Mouse (Mus musculus): ENCODE measurements around the gene Adat1. TPM values are rescaled to one million over a fixed set of nuclear protein-coding genes. Genes with fewer than 3 reads are reported as not detected.

The Adat1 gene
- polyA plus RNA-seq, 1 experiment from 2014 or later, result 17.8 TPM

DNA sequence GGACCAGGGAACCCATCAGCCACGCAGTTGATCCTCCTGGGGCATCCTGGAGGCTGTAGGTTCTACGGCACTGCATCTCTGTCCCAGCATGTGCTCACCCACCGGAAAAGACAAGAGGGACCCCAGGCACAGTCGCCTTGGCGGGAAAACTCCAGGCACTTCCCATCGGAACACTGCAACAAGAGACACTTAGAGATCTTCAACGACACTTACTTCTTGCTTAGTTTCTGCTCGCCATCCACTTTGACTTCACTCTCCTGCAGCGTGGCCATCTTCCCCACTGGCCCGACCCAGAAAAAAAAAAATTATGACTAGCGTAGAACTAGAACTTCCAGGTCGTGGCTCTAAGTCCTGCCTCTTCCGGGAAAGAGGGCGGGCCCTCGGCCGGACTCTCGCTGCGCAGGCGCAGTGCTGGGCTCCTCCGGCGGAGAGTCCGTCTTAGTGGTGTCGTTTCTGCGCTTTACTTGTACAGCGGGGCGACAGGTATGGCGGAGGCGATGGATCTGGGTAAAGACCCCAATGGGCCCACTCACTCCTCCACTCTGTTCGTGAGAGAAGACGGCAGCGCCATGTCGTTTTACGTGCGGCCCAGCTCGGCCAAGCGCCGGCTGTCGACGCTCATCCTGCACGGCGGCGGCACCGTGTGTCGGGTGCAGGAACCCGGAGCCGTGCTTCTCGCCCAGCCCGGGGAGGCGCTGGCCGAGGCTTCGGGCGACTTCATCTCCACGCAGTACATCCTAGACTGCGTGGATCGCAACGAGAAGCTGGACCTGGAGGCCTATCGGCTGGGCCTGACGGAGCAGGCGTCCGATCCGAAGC is 19.1 kb upstream of the Adat1 start, which contains the start of the genes Kars and Terf2ip:
Kars (minus strand) TSS at position 327 of the 819 bp plus-strand sequence.
Terf2ip (plus strand) TSS at position 402 of the 819 bp plus-strand sequence.
- under 1% methylated on average over 61 of the region's 61 CpGs for WGBS

DNA sequence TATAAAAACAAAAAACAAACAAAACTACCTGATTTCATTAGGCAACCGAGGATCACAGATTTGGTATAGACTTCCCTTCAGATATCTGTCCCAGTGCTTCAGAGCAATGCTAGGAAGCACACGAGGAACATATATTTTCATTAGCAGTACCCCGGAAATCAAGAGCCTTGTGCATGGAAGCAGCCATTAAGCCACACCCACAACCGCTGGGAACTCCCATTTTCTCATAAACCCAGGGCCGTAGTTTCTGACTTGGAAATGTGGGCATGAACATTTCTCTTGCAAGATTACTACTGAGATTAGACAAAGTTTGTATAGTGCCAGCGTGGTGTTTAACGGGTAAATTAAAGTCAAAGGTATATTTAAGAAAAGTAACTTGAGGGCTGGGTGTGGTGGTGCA is 17.5 kb upstream of the Adat1 start:
- Histone ChIP-seq H3K9me3 (ENCODE audit: control insufficient read depth, low read length) (no peaks in the 10 kb centered on the region), H3K27ac (ENCODE audit: low read depth, low read length) (no peak overlapping the region), H3K4me3 (ENCODE audit: low read depth, low read length) (no peak overlapping the region; the same call in 1 of the 2 replicates), H3K27me3 (replicated peaks; ENCODE audit: control insufficient read depth, insufficient read depth, low read length) (no peaks in the 10 kb centered on the region), H3K9ac (ENCODE audit: low read depth, low read length) (no peak overlapping the region), H3K4me2 (peak overlapping the region; percentile 88), H3K4me1 (replicated peaks; ENCODE audit: control insufficient read depth, insufficient read depth, low read length) (peaks cover 17% of the 10 kb centered on the region), H3K36me3 (ENCODE audit: control insufficient read depth, insufficient read depth, low read length) (peaks cover 10% of the 10 kb centered on the region)
- no peak for DNase-seq (ENCODE audit: low spot score)
- no peak for ATAC-seq (replicated peaks; ENCODE audit: low FRiP score)
- 81% methylated on average over 7 of the region's 7 CpGs for WGBS

More for the DNA sequence above, 19.1 kb upstream of the Adat1 start, which contains the start of the genes Kars and Terf2ip:
- Histone ChIP-seq H3K4me3 (ENCODE audit: low read depth, low read length) (peak within 1 kb of the TSS; percentile 87), H3K9ac (ENCODE audit: low read depth, low read length) (peak within 1 kb of the TSS; percentile 87), H3K27me3 (replicated peaks; ENCODE audit: control insufficient read depth, insufficient read depth, low read length) (no peaks in the 10 kb centered on the region), H3K4me2 (peak within 1 kb of the TSS; percentile 88), H3K9me3 (ENCODE audit: control insufficient read depth, low read length) (no peaks in the 10 kb centered on the region), H3K36me3 (ENCODE audit: control insufficient read depth, insufficient read depth, low read length) (peaks cover 2% of the 10 kb centered on the region; the same call in 1 of the 2 replicates), H3K27ac (ENCODE audit: low read depth, low read length) (peak within 1 kb of the TSS; percentile 66), H3K4me1 (replicated peaks; ENCODE audit: control insufficient read depth, insufficient read depth, low read length) (peaks cover 17% of the 10 kb centered on the region)
- DNase-seq (ENCODE audit: low spot score), result peak; percentile 90
- ATAC-seq (replicated peaks; ENCODE audit: low FRiP score), result peak; percentile 88

DNA sequence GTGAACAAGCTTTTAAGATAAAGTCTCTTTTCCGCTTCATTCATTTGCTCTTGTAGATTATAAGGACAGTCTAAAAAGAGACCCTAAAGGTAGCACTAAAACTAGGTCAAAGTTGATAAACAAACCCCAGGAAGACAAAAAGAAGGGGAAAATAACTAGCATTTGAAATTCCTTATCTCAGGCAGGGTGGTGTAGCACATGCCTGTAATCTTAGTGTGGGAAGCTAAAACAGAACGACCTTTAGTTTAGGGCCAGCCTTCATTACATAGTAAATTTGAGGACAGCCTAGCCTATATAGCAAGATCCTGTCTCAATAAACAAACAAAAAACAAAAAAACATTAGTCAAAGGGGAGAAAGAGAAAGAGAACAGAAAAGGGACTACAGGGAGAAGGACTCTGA is 15.6 kb upstream of the Adat1 start:
- ATAC-seq (replicated peaks; ENCODE audit: low FRiP score) (no peak), DNase-seq (ENCODE audit: low spot score) (no peak)
- Histone ChIP-seq H3K9me3 (ENCODE audit: control insufficient read depth, low read length) (no peaks in the 10 kb centered on the region), H3K9ac (ENCODE audit: low read depth, low read length) (no peak overlapping the region), H3K27ac (ENCODE audit: low read depth, low read length) (no peak overlapping the region), H3K4me1 (replicated peaks; ENCODE audit: control insufficient read depth, insufficient read depth, low read length) (peaks cover 11% of the 10 kb centered on the region), H3K36me3 (ENCODE audit: control insufficient read depth, insufficient read depth, low read length) (peaks cover 19% of the 10 kb centered on the region), H3K4me3 (ENCODE audit: low read depth, low read length) (no peak overlapping the region), H3K27me3 (replicated peaks; ENCODE audit: control insufficient read depth, insufficient read depth, low read length) (no peaks in the 10 kb centered on the region), H3K4me2 (peak overlapping the region; percentile 16; the same call in 1 of the 2 replicates)
- WGBS, result 57% methylated on average over 2 of the region's 2 CpGs

DNA sequence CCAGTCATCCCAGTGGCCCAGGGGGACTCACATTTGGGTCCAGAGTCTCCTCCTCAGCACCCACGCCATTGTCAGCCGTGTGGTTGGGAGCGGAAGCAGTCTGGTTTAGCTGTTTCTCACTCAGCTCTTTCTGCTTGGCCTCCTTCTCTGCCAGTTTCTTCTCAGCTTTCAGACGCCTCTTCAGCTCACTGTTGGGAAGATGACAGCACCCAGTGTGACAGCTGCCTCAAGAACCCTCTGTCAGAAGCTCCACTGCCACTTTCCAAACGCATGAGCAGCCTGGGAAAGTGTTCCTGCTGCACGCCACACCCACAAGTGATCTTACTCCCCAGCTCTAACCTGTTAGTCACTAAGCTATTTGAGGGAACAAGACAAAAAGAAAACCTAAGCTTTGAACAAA is 13.5 kb upstream of the Adat1 start:
- DNase-seq (ENCODE audit: low spot score) (no peak), ATAC-seq (replicated peaks; ENCODE audit: low FRiP score) (no peak)
- H3K27me3 ChIP-seq (replicated peaks; ENCODE audit: control insufficient read depth, insufficient read depth, low read length), result no peaks in the 10 kb centered on the region
- H3K4me3 ChIP-seq (ENCODE audit: low read depth, low read length), result no peak overlapping the region
- H3K9me3 ChIP-seq (ENCODE audit: control insufficient read depth, low read length), result no peaks in the 10 kb centered on the region
- H3K4me1 ChIP-seq (replicated peaks; ENCODE audit: control insufficient read depth, insufficient read depth, low read length), result peaks cover 8% of the 10 kb centered on the region
- H3K27ac ChIP-seq (ENCODE audit: low read depth, low read length), result no peak overlapping the region
- H3K9ac ChIP-seq (ENCODE audit: low read depth, low read length), result no peak overlapping the region
- 93% methylated on average over 6 of the region's 6 CpGs for WGBS
- no peak overlapping the region for H3K4me2 ChIP-seq
- H3K36me3 ChIP-seq (ENCODE audit: control insufficient read depth, insufficient read depth, low read length), result peaks cover 39% of the 10 kb centered on the region

DNA sequence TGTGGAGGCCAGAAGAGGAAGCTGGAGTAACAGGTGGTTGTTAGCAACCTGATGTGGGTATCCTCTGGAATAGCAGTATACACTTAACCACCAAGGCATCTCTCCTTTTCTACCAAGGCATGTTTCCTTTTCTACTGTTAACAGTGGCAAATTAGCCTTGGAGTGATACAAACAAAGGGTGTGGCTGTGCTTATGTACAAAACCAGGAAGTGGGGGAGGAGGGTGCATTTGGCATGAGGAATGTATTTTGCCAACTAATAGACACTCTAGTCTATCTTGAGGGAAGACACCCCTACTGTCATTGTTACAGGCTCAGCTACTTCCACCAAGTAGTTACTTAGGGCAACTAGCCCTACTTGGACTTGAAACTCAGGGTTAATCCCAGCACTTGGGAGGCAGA is 12.7 kb upstream of the Adat1 start:
- Histone ChIP-seq H3K36me3 (ENCODE audit: control insufficient read depth, insufficient read depth, low read length) (peaks cover 47% of the 10 kb centered on the region), H3K27me3 (replicated peaks; ENCODE audit: control insufficient read depth, insufficient read depth, low read length) (no peaks in the 10 kb centered on the region), H3K4me1 (replicated peaks; ENCODE audit: control insufficient read depth, insufficient read depth, low read length) (peaks cover 4% of the 10 kb centered on the region), H3K9ac (ENCODE audit: low read depth, low read length) (no peak overlapping the region), H3K27ac (ENCODE audit: low read depth, low read length) (no peak overlapping the region), H3K9me3 (ENCODE audit: control insufficient read depth, low read length) (no peaks in the 10 kb centered on the region), H3K4me2 (no peak overlapping the region), H3K4me3 (ENCODE audit: low read depth, low read length) (no peak overlapping the region)
- ATAC-seq (replicated peaks; ENCODE audit: low FRiP score) (no peak), DNase-seq (ENCODE audit: low spot score) (no peak)

DNA sequence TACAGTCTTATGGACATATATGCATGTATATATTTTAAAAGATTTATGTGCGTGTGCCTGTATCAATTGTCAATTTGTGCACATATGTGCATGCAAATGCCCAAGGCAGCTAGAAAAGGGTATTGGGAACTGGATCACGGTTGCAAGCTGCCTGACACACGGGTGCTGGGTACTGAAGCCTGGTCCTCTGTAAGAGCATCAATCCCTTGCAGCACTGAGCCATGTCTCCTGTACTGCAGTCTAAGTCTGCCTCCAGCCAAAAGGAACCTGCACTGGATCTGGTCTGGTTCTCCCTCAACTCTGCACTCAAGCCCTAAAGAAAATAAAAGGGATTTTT is 569 bp upstream of the Adat1 start:
- no peak for ATAC-seq (replicated peaks; ENCODE audit: low FRiP score)
- Histone ChIP-seq H3K4me2 (peak overlapping the region; percentile 74), H3K27ac (ENCODE audit: low read depth, low read length) (no peak overlapping the region), H3K4me3 (ENCODE audit: low read depth, low read length) (peak overlapping the region; percentile 83), H3K36me3 (ENCODE audit: control insufficient read depth, insufficient read depth, low read length) (peaks cover 39% of the 10 kb centered on the region), H3K27me3 (replicated peaks; ENCODE audit: control insufficient read depth, insufficient read depth, low read length) (no peaks in the 10 kb centered on the region), H3K9ac (ENCODE audit: low read depth, low read length) (no peak overlapping the region), H3K9me3 (ENCODE audit: control insufficient read depth, low read length) (no peaks in the 10 kb centered on the region), H3K4me1 (replicated peaks; ENCODE audit: control insufficient read depth, insufficient read depth, low read length) (no peaks in the 10 kb centered on the region; the same call in 1 of the 2 replicates)
- DNase-seq (ENCODE audit: low spot score), result no peak
- 66% methylated on average over 3 of the region's 3 CpGs for WGBS

DNA sequence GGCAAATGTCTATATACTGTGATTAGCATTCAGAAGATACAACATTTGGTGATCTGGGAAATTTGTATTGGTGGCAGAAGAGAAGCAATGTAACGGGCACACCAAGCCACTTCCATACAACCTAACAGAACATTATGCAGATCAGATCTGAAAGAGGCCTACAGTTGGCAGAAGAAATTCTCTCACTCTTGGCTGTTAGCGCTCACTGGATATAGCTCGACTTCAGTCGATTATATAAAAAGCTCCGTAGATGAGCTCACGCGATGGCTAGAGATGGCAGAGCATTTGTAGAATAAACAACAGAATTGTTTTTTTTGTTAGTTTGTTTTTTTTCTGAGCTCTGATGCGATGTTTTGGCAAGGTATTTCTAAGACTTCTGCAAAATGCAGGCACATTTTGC is 824 bp downstream of the Adat1 start:
- H3K4me2 ChIP-seq, result peak overlapping the region; percentile 74
- DNase-seq (ENCODE audit: low spot score) (no peak), ATAC-seq (replicated peaks; ENCODE audit: low FRiP score) (no peak)
- no peak overlapping the region for H3K27ac ChIP-seq (ENCODE audit: low read depth, low read length)
- H3K4me1 ChIP-seq (replicated peaks; ENCODE audit: control insufficient read depth, insufficient read depth, low read length), result no peaks in the 10 kb centered on the region; the same call in 1 of the 2 replicates
- peaks cover 30% of the 10 kb centered on the region for H3K36me3 ChIP-seq (ENCODE audit: control insufficient read depth, insufficient read depth, low read length)
- WGBS, result 58% methylated on average over 8 of the region's 8 CpGs
- peak overlapping the region; percentile 83 for H3K4me3 ChIP-seq (ENCODE audit: low read depth, low read length)
- no peaks in the 10 kb centered on the region for H3K27me3 ChIP-seq (replicated peaks; ENCODE audit: control insufficient read depth, insufficient read depth, low read length)
- peak overlapping the region; percentile 85 for H3K9ac ChIP-seq (ENCODE audit: low read depth, low read length)
- H3K9me3 ChIP-seq (ENCODE audit: control insufficient read depth, low read length), result no peaks in the 10 kb centered on the region

DNA sequence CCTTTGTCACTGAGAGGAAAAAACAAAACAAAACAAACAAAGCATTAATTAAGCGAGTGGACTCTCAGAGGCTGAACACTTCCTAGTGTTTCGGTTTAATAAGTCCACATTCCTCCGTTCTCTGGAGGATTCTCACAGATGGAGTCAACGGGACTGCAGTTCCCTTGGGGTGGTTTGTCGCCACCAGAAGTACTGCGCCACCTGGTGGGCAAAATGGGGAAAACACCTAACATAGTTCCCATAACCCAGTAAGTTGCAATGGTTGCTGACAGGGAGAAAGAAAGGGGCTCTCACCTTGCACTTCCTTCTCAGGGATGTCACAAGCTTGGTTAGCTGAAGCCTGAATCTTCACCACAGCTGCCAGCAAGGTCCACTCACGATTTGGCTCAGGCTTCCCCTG is 2.2 kb downstream of the Adat1 start:
- no peaks in the 10 kb centered on the region; the same call in 1 of the 2 replicates for H3K4me1 ChIP-seq (replicated peaks; ENCODE audit: control insufficient read depth, insufficient read depth, low read length)
- H3K36me3 ChIP-seq (ENCODE audit: control insufficient read depth, insufficient read depth, low read length), result peaks cover 25% of the 10 kb centered on the region
- no peaks in the 10 kb centered on the region for H3K27me3 ChIP-seq (replicated peaks; ENCODE audit: control insufficient read depth, insufficient read depth, low read length)
- no peak overlapping the region for H3K9ac ChIP-seq (ENCODE audit: low read depth, low read length)
- DNase-seq (ENCODE audit: low spot score) (peak; percentile 76), ATAC-seq (replicated peaks; ENCODE audit: low FRiP score) (peak; percentile 48; the same call in 1 of the 2 replicates)
- H3K4me2 ChIP-seq, result no peak overlapping the region
- no peak overlapping the region for H3K4me3 ChIP-seq (ENCODE audit: low read depth, low read length)
- no peaks in the 10 kb centered on the region for H3K9me3 ChIP-seq (ENCODE audit: control insufficient read depth, low read length)
- no peak overlapping the region for H3K27ac ChIP-seq (ENCODE audit: low read depth, low read length)
- 21% methylated on average over 7 of the region's 7 CpGs for WGBS

DNA sequence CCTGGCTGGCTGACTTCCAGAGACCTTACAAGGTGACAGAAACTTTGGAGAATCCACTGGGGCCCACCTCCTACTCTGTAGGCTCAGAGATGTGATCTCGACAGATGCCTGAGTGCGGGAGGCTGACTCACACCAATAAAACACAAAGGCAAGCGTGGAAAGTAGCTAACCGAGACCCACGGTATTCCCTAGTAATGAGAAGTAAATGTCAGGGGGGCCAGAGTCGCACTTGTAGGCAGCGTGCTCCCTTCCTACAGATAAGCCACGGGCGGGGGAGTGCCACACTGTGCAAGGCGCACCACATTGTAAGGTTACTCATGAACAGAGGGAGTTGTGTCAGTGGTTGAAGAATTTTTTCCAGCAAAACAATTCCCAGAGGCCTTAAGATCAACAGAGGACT is 7.6 kb downstream of the Adat1 start:
- H3K9me3 ChIP-seq (ENCODE audit: control insufficient read depth, low read length), result no peaks in the 10 kb centered on the region
- 57% methylated on average over 10 of the region's 10 CpGs for WGBS

More for the DNA sequence above, 7.6 kb downstream of the Adat1 start:
- Histone ChIP-seq H3K4me2 (no peak overlapping the region), H3K36me3 (ENCODE audit: control insufficient read depth, insufficient read depth, low read length) (peaks cover 17% of the 10 kb centered on the region; the same call in 1 of the 2 replicates), H3K27me3 (replicated peaks; ENCODE audit: control insufficient read depth, insufficient read depth, low read length) (no peaks in the 10 kb centered on the region), H3K4me3 (ENCODE audit: low read depth, low read length) (no peak overlapping the region), H3K9ac (ENCODE audit: low read depth, low read length) (no peak overlapping the region), H3K27ac (ENCODE audit: low read depth, low read length) (no peak overlapping the region), H3K4me1 (replicated peaks; ENCODE audit: control insufficient read depth, insufficient read depth, low read length) (no peaks in the 10 kb centered on the region; the same call in 1 of the 2 replicates)
- ATAC-seq (replicated peaks; ENCODE audit: low FRiP score) (0 out of 2 replicates have a peak, but pooled peaks have one; percentile 32), DNase-seq (ENCODE audit: low spot score) (no peak)

Measured in liver, embryonic 11.5 days (tissue).